Mouse (Mus musculus) hindbrain, postnatal 0 days (tissue): ENCODE measurements around the gene Pik3r2. TPM values are rescaled to one million over a fixed set of nuclear protein-coding genes. Genes with fewer than 3 reads are reported as not detected.
"Not testable (repeated sequence)": the region's sequence is repeated elsewhere in the genome, so short reads cannot be mapped to it uniquely, and the experiment has no call there.

Experiments used
- ATAC-seq: fragments of 200-750 bp; cut with Nextera tagmentation; 2 replicates; pipeline ENCODE4 v1.8.0; 2017; ENCODE audit warnings: mild to moderate bottlenecking, moderate TSS enrichment, moderate library complexity
- DNase-seq: peaks from one replicate; pipeline ENCODE4 v3.0.0-alpha.2; 2015; ENCODE audit warnings: low spot score
- H3K27ac ChIP-seq: fragments of 300-500 bp; sonication (generic); 2 replicates; pipeline ENCODE4 v1.5.1; 2014; ENCODE audit warnings: mild to moderate bottlenecking
- H3K27me3 ChIP-seq: fragments of 300-500 bp; sonication (generic); 2 replicates; pipeline ENCODE4 v1.6.1; 2014; ENCODE audit warnings: low read length, mixed read lengths; ENCODE audit not compliant: insufficient read depth
- H3K36me3 ChIP-seq: fragments of 300-500 bp; sonication (generic); 2 replicates; pipeline ENCODE4 v1.6.1; 2014; ENCODE audit warnings: low read length, mixed read lengths; ENCODE audit not compliant: insufficient read depth
- H3K4me1 ChIP-seq: fragments of 300-500 bp; sonication (generic); 2 replicates; pipeline ENCODE4 v1.6.1; 2014; ENCODE audit warnings: antibody characterized with exemption, low read length, mixed read lengths; ENCODE audit not compliant: insufficient read depth
- H3K4me2 ChIP-seq: fragments of 300-500 bp; sonication (generic); 2 replicates; pipeline ENCODE4 v1.6.1; 2014; ENCODE audit warnings: low read depth, mild to moderate bottlenecking, low read length, moderate library complexity, mixed read lengths
- H3K4me3 ChIP-seq: fragments of 300-500 bp; sonication (generic); 2 replicates; pipeline ENCODE4 v1.5.1; 2014; ENCODE audit warnings: low read length
- H3K9ac ChIP-seq: fragments of 300-500 bp; sonication (generic); replicated peaks from 2 replicates; pipeline ENCODE4 v1.6.1; 2014; ENCODE audit warnings: mild to moderate bottlenecking, low read length, moderate library complexity, mixed read lengths
- H3K9me3 ChIP-seq: fragments of 300-500 bp; sonication (generic); 2 replicates; pipeline ENCODE4 v1.6.1; 2016; ENCODE audit warnings: low read length, mixed read lengths
- CTCF ChIP-seq: IDR thresholded peaks from 2 replicates; pipeline ENCODE4 v1.5.1; 2016; ENCODE audit warnings: antibody characterized with exemption, control low read depth, low read depth
- WGBS: fragments of 180-500 bp; shearing (Covaris S2); extraction: QIAGEN DNeasy Blood & Tissue Kit; methylation state at CpG from one replicate; pipeline ENCODE4 v1.1.7; 2014; 5-methylcytosine and 5-hydroxymethylcytosine counted together
- polyA plus RNA-seq: library from polyadenylated mRNA; unstranded; fragments of >200 nt; fragmentation: Nextera tagmentation; extraction: Ambion mirVana; gene quantifications from 2 replicates; pipeline ENCODE4 v1.2.1, GENCODE M21; 2015
- total RNA-seq: library from RNA; depleted of rRNA; stranded (reverse); fragments of >200 nt; gene quantifications from 2 replicates; pipeline ENCODE4 v1.2.3, GENCODE M21; 2014; rRNA removed

Gene Pik3r2
- total RNA-seq (162 and 176 TPM in 2 replicates), polyA plus RNA-seq (101 and 103 TPM in 2 replicates)

- peak within 1 kb of the TSS; percentile 87 for H3K4me2 ChIP-seq
- peaks cover 27% of the 10 kb centered on the region for H3K4me1 ChIP-seq
- WGBS, result under 1% methylated on average over 92 of the region's 94 CpGs
- peak within 1 kb of the TSS; percentile 96 for H3K9ac ChIP-seq
- DNase-seq (peak; percentile 100), ATAC-seq (peak; percentile 94)
- peaks cover 29% of the 10 kb centered on the region for H3K36me3 ChIP-seq
- peak; percentile 46 for TF ChIP-seq CTCF
- peak within 1 kb of the TSS; percentile 76 for H3K4me3 ChIP-seq
- H3K27ac ChIP-seq, result peak within 1 kb of the TSS; percentile 96
- H3K9me3 ChIP-seq, result no peaks in the 10 kb centered on the region
- no peaks in the 10 kb centered on the region for H3K27me3 ChIP-seq
Measured at GRCm38 (mm10) chr8:70776496-70777444, at the start of gene Pik3r2. Gene Pik3r2, minus strand, starts transcription at chr8:70776713.

- no peak overlapping the region for H3K27ac ChIP-seq
- H3K36me3 ChIP-seq, result no peaks in the 10 kb centered on the region
- ATAC-seq (no peak), DNase-seq (no peak)
- no peak for TF ChIP-seq CTCF
- no peak overlapping the region for H3K4me3 ChIP-seq
- H3K4me2 ChIP-seq, result no peak overlapping the region
- H3K9me3 ChIP-seq, result no peaks in the 10 kb centered on the region
- H3K9ac ChIP-seq, result no peak overlapping the region
- no peaks in the 10 kb centered on the region for H3K27me3 ChIP-seq
- H3K4me1 ChIP-seq, result no peaks in the 10 kb centered on the region
- WGBS, result 85% methylated on average over 8 of the region's 8 CpGs
Measured at GRCm38 (mm10) chr8:70825816-70826215, 49.3 kb upstream of the Pik3r2 start.

GRCm38 (mm10) chr8:70823802-70824201 is 47.3 kb upstream of the Pik3r2 start:
- H3K27ac ChIP-seq, result no peak overlapping the region
- no peak for TF ChIP-seq CTCF
- H3K9me3 ChIP-seq, result peaks cover 6% of the 10 kb centered on the region; the same call in 1 of the 2 replicates
- no peaks in the 10 kb centered on the region for H3K36me3 ChIP-seq
- H3K4me2 ChIP-seq, result no peak overlapping the region
- 89% methylated on average over 7 of the region's 7 CpGs for WGBS
- ATAC-seq (no peak), DNase-seq (no peak)
- H3K4me3 ChIP-seq, result no peak overlapping the region
- no peaks in the 10 kb centered on the region for H3K27me3 ChIP-seq
- no peaks in the 10 kb centered on the region for H3K4me1 ChIP-seq
- no peak overlapping the region for H3K9ac ChIP-seq

- H3K4me2 ChIP-seq, H3K9me3 ChIP-seq, H3K4me1 ChIP-seq, H3K27ac ChIP-seq, H3K27me3 ChIP-seq, H3K4me3 ChIP-seq, H3K9ac ChIP-seq, ATAC-seq, H3K36me3 ChIP-seq, DNase-seq: not testable (repeated sequence)
- WGBS, result 79% methylated on average over 3 of the region's 3 CpGs
Measured at GRCm38 (mm10) chr8:70822594-70822993, 46.1 kb upstream of the Pik3r2 start.

- H3K9me3 ChIP-seq, result peaks cover 7% of the 10 kb centered on the region; the same call in 1 of the 2 replicates
- no peaks in the 10 kb centered on the region for H3K4me1 ChIP-seq
- no peaks in the 10 kb centered on the region for H3K27me3 ChIP-seq
- ATAC-seq (no peak), DNase-seq (no peak)
- no peak overlapping the region for H3K27ac ChIP-seq
- WGBS, result 42% methylated on average over 11 of the region's 11 CpGs
- no peaks in the 10 kb centered on the region for H3K36me3 ChIP-seq
- TF ChIP-seq CTCF, result no peak
- H3K4me2 ChIP-seq, result no peak overlapping the region
- H3K9ac ChIP-seq, result no peak overlapping the region
- H3K4me3 ChIP-seq, result no peak overlapping the region
Measured at GRCm38 (mm10) chr8:70821992-70822391, 45.5 kb upstream of the Pik3r2 start.

- TF ChIP-seq CTCF, result peak; percentile 94
- Histone ChIP-seq H3K9ac (no peak overlapping the region), H3K4me2 (no peak overlapping the region), H3K9me3 (peaks cover 7% of the 10 kb centered on the region; the same call in 1 of the 2 replicates), H3K4me1 (no peaks in the 10 kb centered on the region), H3K27me3 (no peaks in the 10 kb centered on the region), H3K4me3 (no peak overlapping the region), H3K27ac (no peak overlapping the region), H3K36me3 (no peaks in the 10 kb centered on the region)
- no peak; the same call in 1 of the 2 replicates for ATAC-seq
- DNase-seq, result peak; percentile 80
- 18% methylated on average over 30 of the region's 30 CpGs for WGBS
Measured at GRCm38 (mm10) chr8:70821399-70821962, 45.0 kb upstream of the Pik3r2 start.
